Mouse (Mus musculus) midbrain, embryonic 16.5 days (tissue): ENCODE measurements around the gene Ankmy2. TPM values are rescaled to one million over a fixed set of nuclear protein-coding genes. Genes with fewer than 3 reads are reported as not detected.
A peak's percentile ranks its signal among the peaks of the same experiment; 100 is the strongest.

ENCODE experiments used
- ATAC-seq: fragments of 200-750 bp; cut with Nextera tagmentation; 2 replicates; pipeline ENCODE4 v1.8.0; 2017; ENCODE audit warnings: moderate TSS enrichment
- H3K27ac ChIP-seq: fragments of 300-500 bp; sonication (generic); 2 replicates; pipeline ENCODE4 v1.5.1; 2014; ENCODE audit warnings: mild to moderate bottlenecking, low read length, mixed read lengths
- H3K27me3 ChIP-seq: fragments of 300-500 bp; sonication (generic); 2 replicates; pipeline ENCODE4 v1.6.1; 2014; ENCODE audit warnings: low read depth, low read length, mixed read lengths; ENCODE audit not compliant: control insufficient read depth, insufficient read depth
- H3K36me3 ChIP-seq: fragments of 300-500 bp; sonication (generic); 2 replicates; pipeline ENCODE4 v1.6.1; 2014; ENCODE audit warnings: mild to moderate bottlenecking, low read length, moderate library complexity, mixed read lengths; ENCODE audit not compliant: control insufficient read depth, insufficient read depth
- H3K4me1 ChIP-seq: fragments of 300-500 bp; sonication (generic); 2 replicates; pipeline ENCODE4 v1.6.1; 2014; ENCODE audit warnings: mild to moderate bottlenecking, low read length, mixed read lengths; ENCODE audit not compliant: control insufficient read depth, insufficient read depth
- H3K4me2 ChIP-seq: fragments of 300-500 bp; sonication (generic); 2 replicates; pipeline ENCODE4 v1.6.1; 2014; ENCODE audit warnings: mild to moderate bottlenecking, low read length, mixed read lengths
- H3K4me3 ChIP-seq: fragments of 300-500 bp; sonication (generic); 2 replicates; pipeline ENCODE4 v1.5.1; 2014; ENCODE audit warnings: low read depth, mild to moderate bottlenecking, low read length, moderate library complexity, mixed read lengths
- H3K9ac ChIP-seq: fragments of 300-500 bp; sonication (generic); 2 replicates; pipeline ENCODE4 v1.6.1; 2014; ENCODE audit warnings: low read depth, low read length, mixed read lengths
- H3K9me3 ChIP-seq: fragments of 300-500 bp; sonication (generic); replicated peaks from 2 replicates; pipeline ENCODE4 v1.6.1; 2014; ENCODE audit warnings: mild to moderate bottlenecking, low read length, mixed read lengths; ENCODE audit not compliant: control insufficient read depth, poor library complexity, severe bottlenecking
- WGBS: fragments of 180-500 bp; shearing (Covaris S2); extraction: QIAGEN DNeasy Blood & Tissue Kit; methylation state at CpG from one replicate; pipeline ENCODE4 v1.1.7; 2014; 5-methylcytosine and 5-hydroxymethylcytosine counted together
- polyA plus RNA-seq: library from polyadenylated mRNA; unstranded; fragments of >200 nt; fragmentation: Nextera tagmentation; extraction: Ambion mirVana; gene quantifications from 2 replicates; pipeline ENCODE4 v1.2.1, GENCODE M21; 2015

Gene Ankmy2
- polyA plus RNA-seq, 1 experiment from 2014 or later: 83.7 TPM

DNA sequence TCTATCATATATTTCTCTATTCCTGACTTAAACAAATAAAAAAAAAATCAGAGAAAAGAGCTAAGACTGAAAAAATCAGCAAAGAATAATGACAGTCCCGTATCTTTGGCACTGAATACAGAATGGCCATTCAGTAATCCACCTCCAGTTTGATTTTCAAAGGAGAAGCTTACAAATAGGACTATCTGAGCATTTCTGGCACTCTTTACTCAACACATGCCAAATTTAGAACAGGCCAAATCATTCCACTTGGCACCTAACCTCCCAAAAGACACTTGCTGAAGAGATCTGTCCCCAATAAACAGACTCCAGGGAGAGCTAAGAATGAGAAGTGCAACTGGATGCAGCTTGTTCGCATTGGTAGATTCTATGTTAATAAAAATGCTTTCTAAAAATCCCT, 6.6 kb upstream of the Ankmy2 start:
- no peaks in the 10 kb centered on the region for H3K36me3 ChIP-seq
- H3K4me2 ChIP-seq: no peak overlapping the region
- no peak overlapping the region for H3K9ac ChIP-seq
- no peaks in the 10 kb centered on the region for H3K9me3 ChIP-seq
- no peak for ATAC-seq
- H3K4me1 ChIP-seq: peaks cover 18% of the 10 kb centered on the region
- H3K4me3 ChIP-seq: no peak overlapping the region
- H3K27ac ChIP-seq: no peak overlapping the region
- no peaks in the 10 kb centered on the region for H3K27me3 ChIP-seq
- 85% methylated on average over 2 of the region's 2 CpGs for WGBS

DNA sequence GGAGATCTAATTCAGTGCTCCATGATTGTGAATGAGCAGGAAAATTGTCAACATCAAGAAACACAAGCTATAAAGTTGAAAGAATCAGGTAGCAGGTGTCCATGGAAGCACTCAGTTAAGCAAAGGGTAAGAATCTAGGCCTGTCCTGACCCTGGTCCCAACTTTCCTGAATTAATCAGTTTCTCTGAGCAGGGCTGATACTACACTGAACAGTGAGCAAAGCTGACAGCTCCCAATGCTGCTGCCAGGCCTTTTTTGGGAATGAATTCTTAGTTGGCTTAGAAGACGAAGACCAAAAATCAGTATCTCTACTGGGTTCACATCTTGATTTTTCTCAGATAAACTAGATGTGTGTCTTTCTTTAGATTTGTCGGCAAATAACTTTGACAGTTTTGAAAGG, 6.2 kb upstream of the Ankmy2 start:
- Histone ChIP-seq H3K27ac (no peak overlapping the region), H3K9ac (no peak overlapping the region), H3K4me2 (no peak overlapping the region), H3K9me3 (no peaks in the 10 kb centered on the region), H3K27me3 (no peaks in the 10 kb centered on the region), H3K36me3 (no peaks in the 10 kb centered on the region), H3K4me1 (peaks cover 18% of the 10 kb centered on the region), H3K4me3 (no peak overlapping the region)
- 91% methylated on average over 2 of the region's 2 CpGs for WGBS
- no peak for ATAC-seq

DNA sequence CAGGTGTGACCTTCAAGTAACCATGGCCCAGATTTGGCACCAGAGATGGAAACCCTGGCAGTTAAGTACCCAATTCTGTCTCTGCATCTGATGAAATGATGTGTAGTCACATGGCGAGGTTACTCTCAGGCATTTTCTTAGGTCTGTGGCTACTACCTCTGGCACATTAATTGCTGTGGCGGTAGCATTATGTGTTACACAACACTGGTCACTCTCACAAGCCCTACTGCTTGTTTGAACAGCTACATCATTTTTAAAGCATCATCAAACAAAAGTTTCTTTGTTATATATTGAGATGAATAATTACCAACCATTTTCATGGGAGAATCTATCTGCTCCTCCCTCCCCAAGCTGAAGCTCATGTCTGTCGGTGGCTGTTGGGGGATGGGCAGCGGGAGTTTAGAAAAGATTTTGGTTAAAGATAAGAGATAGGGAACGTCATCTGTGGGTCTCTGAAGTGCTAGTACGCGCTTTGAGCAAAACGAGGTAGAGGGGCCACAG, 1.7 kb upstream of the Ankmy2 start:
- peak overlapping the region; percentile 65 for H3K4me3 ChIP-seq
- H3K27me3 ChIP-seq: no peaks in the 10 kb centered on the region
- ATAC-seq: no peak
- no peaks in the 10 kb centered on the region for H3K9me3 ChIP-seq
- H3K36me3 ChIP-seq: no peaks in the 10 kb centered on the region
- peak overlapping the region; percentile 96 for H3K27ac ChIP-seq
- H3K4me1 ChIP-seq: peaks cover 28% of the 10 kb centered on the region
- WGBS: 7% methylated on average over 8 of the region's 8 CpGs
- H3K4me2 ChIP-seq: peak overlapping the region; percentile 62
- H3K9ac ChIP-seq: peak overlapping the region; percentile 80

DNA sequence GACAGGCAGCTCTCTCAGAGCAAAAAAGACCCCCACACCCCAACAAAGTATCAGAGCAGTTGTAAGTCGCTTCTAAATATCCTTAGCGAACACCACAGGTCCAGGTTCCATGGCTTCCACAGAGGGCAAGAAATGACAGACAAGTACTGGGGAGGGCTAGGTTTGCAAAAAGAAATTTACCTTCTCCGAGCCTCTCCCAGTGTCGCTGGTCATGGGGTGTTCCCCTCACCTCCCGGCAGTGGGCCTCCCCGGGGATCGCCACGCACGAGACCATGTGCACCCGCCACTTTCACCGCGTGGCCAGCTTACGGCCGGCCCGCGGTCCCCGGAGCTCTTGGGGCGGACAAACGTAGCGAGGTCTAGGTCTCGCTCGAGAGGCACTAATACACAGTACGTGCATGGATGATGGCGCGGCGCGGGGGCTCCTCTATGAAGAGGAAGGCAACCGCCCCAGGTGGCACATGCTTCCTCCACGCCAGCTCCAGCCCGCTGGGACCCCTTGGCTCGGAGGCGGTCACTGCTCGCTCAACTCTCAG, 745 bp upstream of the Ankmy2 start:
- no peaks in the 10 kb centered on the region for H3K9me3 ChIP-seq
- peak; percentile 76 for ATAC-seq
- no peaks in the 10 kb centered on the region for H3K36me3 ChIP-seq
- H3K9ac ChIP-seq: peak overlapping the region; percentile 80
- WGBS: 0% methylated on average over 33 of the region's 33 CpGs
- peak overlapping the region; percentile 62 for H3K4me2 ChIP-seq
- H3K27ac ChIP-seq: peak overlapping the region; percentile 96
- peak overlapping the region; percentile 65 for H3K4me3 ChIP-seq
- H3K4me1 ChIP-seq: peaks cover 26% of the 10 kb centered on the region
- no peaks in the 10 kb centered on the region for H3K27me3 ChIP-seq

DNA sequence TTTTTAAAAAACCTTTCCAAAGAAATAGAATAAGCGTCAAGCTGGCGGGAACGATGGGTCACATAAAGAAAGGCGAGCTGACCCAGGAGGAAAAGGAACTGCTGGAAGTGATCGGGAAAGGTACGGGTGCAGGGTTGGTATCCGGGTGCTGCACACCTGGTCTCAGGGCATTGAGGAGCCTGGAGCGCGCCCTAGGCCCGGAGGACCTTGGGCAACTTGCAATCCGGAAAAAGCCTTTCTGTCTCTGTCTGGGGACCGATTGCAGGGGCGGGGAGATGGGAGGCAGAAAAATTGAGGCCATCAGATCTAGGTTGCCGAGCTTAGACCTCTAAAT, 357 bp downstream of the Ankmy2 start:
- peaks cover 26% of the 10 kb centered on the region for H3K4me1 ChIP-seq
- peak overlapping the region; percentile 62 for H3K4me2 ChIP-seq
- no peaks in the 10 kb centered on the region for H3K9me3 ChIP-seq
- WGBS: 0% methylated on average over 14 of the region's 14 CpGs
- peak overlapping the region; percentile 80 for H3K9ac ChIP-seq
- H3K27ac ChIP-seq: peak overlapping the region; percentile 96
- no peaks in the 10 kb centered on the region for H3K27me3 ChIP-seq
- peak; percentile 53 for ATAC-seq
- H3K36me3 ChIP-seq: no peaks in the 10 kb centered on the region
- H3K4me3 ChIP-seq: peak overlapping the region; percentile 65

DNA sequence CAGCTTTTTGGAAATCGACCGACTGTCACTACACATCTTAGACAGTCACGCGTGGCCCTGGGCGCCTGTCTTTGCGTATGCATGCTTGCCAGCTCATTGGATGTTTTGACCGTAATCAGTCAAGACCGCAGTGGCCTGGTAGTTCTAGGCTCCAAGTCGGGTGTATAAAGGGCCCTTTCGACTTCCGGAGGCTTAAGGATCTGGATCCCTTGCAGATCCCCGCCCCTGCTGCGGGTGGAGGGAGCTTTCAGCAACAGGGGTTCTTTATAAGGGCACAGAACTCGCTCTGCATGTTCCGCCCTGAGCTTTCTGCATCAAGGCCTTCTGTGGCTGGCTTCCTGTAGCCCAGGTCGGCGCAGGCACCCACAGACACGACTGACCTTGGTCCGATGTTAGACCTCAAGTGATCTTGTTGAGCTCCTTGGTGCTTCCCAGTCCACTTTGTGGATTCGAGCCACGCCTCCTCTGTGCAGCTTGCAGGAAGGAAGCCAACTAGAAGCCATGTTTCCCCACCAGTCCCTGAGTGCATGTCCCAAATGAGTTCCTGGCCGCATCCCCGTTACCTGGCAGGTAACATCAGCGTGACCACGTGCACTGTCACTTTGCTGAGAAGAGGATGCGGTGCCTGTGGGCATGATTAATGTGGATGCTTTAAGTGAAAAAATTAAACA, 859 bp downstream of the Ankmy2 start, which contains the start of gene Bzw2:
TSS of gene Bzw2 (minus strand) at position 443 of the 671 bp plus-strand sequence.
- peak within 1 kb of the TSS; percentile 80 for H3K9ac ChIP-seq
- no peaks in the 10 kb centered on the region for H3K36me3 ChIP-seq
- H3K4me3 ChIP-seq: peak within 1 kb of the TSS; percentile 65
- WGBS: 2% methylated on average over 26 of the region's 26 CpGs
- peak within 1 kb of the TSS; percentile 96 for H3K27ac ChIP-seq
- H3K9me3 ChIP-seq: no peaks in the 10 kb centered on the region
- H3K27me3 ChIP-seq: no peaks in the 10 kb centered on the region
- H3K4me1 ChIP-seq: peaks cover 26% of the 10 kb centered on the region
- H3K4me2 ChIP-seq: peak within 1 kb of the TSS; percentile 62
- ATAC-seq: peak; percentile 28

DNA sequence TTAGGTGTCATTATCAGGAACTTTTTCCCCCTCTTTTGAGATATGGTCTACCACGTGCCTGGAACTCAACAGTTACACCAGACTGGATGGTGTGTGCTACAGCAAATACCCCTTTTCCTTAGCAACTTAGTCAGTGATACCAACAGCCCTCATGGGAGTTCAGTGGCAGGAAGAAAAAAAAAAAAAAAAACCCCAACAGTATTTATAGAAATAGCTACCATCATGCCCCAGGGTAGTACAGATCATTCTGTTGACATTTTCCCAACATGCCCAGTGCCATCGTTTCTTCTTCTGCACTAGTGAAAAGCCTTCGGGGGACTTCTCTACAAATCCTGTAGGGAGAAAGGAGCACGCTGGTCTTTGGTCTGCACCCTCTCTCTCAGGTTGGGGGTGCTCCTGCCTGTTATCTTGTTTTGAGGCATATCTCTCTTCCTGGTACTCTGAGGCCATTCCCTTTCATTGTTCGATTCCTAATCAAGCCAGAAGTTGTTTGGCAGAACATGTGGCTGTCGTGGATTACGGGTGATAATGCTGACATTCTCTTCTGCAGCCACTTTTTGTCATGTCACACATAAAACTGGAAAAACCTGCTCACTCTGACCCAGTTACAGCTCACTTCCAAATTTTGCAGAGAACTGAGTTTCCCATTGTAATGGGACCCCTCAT, 7.3 kb downstream of the Ankmy2 start:
- no peak overlapping the region for H3K9ac ChIP-seq
- no peak overlapping the region for H3K4me3 ChIP-seq
- no peaks in the 10 kb centered on the region for H3K9me3 ChIP-seq
- 87% methylated on average over 7 of the region's 7 CpGs for WGBS
- ATAC-seq: no peak
- H3K36me3 ChIP-seq: no peaks in the 10 kb centered on the region; the same call in 1 of the 2 replicates
- H3K27me3 ChIP-seq: no peaks in the 10 kb centered on the region
- H3K4me1 ChIP-seq: peaks cover under 1% of the 10 kb centered on the region
- no peak overlapping the region for H3K4me2 ChIP-seq
- no peak overlapping the region for H3K27ac ChIP-seq

DNA sequence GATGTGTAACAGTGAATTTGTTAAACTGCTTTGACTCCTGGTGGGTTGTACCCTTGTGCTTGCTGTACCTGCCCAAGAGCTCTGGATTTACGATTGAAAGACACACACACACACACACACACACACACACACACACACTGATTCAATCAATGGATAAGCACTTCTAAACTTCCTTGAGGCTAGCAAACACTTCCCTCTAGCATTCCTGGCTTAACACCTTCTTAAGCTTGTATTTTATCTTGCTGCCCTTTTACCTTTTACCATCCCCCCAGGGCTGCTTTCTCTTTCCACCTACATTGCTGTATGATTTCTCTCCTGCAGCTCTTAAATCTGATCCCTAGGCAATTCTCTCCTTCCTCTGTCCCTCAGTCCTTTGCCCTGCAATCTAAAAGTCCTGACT, 8.4 kb downstream of the Ankmy2 start:
- H3K4me1 ChIP-seq: no peaks in the 10 kb centered on the region; the same call in 1 of the 2 replicates
- H3K36me3 ChIP-seq: peaks cover under 1% of the 10 kb centered on the region
- H3K9ac ChIP-seq: no peak overlapping the region
- H3K27ac ChIP-seq: no peak overlapping the region
- H3K9me3 ChIP-seq: no peaks in the 10 kb centered on the region
- no peak for ATAC-seq
- WGBS: 44% methylated on average over 1 of the region's 1 CpGs
- no peaks in the 10 kb centered on the region for H3K27me3 ChIP-seq
- no peak overlapping the region for H3K4me2 ChIP-seq
- no peak overlapping the region for H3K4me3 ChIP-seq

DNA sequence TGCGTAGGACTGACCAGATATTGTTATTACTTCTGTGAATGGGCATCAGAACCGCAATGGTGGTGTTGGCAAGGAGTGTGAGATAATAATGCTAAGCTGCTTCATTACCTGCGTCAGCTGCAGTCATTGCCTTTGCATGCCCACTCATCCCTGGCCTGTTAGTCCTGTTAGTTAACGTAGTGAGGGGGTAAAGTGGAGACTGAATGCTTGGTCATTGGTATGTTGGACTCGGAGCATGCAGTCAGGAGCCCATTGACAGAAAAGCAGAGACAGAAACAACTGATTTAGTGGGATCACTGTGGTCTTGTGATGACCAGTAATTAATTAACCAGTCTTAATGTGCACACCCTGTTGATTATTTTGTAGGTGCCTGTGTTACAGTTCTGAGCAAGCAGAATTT, 20.3 kb downstream of the Ankmy2 start:
- H3K9ac ChIP-seq: no peak overlapping the region
- H3K27me3 ChIP-seq: no peaks in the 10 kb centered on the region
- H3K4me3 ChIP-seq: no peak overlapping the region
- H3K27ac ChIP-seq: no peak overlapping the region
- peaks cover 30% of the 10 kb centered on the region for H3K36me3 ChIP-seq
- H3K9me3 ChIP-seq: no peaks in the 10 kb centered on the region
- ATAC-seq: no peak
- no peak overlapping the region for H3K4me2 ChIP-seq
- 94% methylated on average over 5 of the region's 5 CpGs for WGBS
- H3K4me1 ChIP-seq: no peaks in the 10 kb centered on the region
